Mouse (Mus musculus): Measurements from ENCODE around the gene Frat2. TPM values are rescaled to one million over a fixed set of nuclear protein-coding genes. Genes with fewer than 3 reads are reported as not detected.

The Frat2 gene
- polyA plus RNA-seq, 1 experiment from 2014 or later, result 7.2 TPM

DNA sequence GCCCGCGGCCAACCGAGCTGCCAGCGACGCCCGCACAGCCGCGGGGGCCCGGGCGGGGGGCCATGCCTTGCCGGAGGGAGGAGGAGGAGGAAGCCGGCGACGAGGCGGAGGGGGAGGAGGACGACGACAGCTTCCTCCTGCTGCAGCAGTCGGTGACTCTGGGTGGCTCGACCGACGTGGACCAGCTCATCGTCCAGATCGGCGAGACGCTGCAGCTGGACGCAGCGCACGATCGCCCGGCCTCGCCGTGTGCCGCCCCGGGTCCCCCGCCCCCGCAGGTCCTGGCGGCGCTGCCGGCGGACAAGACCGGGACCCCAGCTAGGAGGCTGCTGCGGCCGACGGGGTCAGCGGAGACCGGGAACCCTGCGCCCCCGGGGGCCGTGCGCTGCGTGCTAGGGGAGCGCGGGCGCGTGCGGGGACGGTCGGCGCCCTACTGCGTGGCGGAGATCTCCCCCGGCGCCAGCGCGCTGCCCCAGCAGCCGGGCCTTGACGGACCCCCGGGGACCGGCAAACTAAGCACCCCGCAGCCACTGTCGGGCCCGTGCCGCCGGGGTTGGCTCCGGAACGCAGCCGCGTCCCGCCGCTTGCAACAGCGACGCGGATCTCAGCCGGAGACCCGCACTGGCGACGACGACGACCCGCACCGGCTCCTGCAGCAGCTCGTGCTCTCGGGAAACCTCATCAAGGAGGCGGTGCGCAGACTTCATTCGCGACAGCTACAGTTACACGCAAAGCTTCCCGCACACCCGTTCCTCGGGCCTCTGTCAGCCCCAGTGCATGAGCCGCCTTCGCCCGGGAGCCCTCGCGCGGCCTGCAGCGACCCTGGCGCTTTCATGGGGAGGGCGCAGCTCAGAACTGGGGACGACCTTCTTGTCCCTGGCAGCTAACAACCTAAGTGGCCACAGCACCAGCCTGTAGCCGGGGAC, 17.6 kb downstream of the Frat2 start:
- peak overlapping the region; percentile 67 for H3K4me3 ChIP-seq (ENCODE audit: low read depth, low read length)
- peak overlapping the region; percentile 73 for H3K9ac ChIP-seq (ENCODE audit: low read length)
- no peaks in the 10 kb centered on the region for H3K36me3 ChIP-seq (ENCODE audit: control insufficient read depth, insufficient read depth, low read length)
- DNase-seq (ENCODE audit: low spot score, missing footprints), result peak; percentile 97
- H3K27ac ChIP-seq (ENCODE audit: low read depth, low read length), result peak overlapping the region; percentile 90
- H3K4me1 ChIP-seq (ENCODE audit: control insufficient read depth, insufficient read depth, low read length), result peaks cover 23% of the 10 kb centered on the region
- WGBS, result under 1% methylated on average over 85 of the region's 112 CpGs
- peaks cover 6% of the 10 kb centered on the region; the same call in 1 of the 2 replicates for H3K27me3 ChIP-seq (ENCODE audit: control insufficient read depth, insufficient read depth, low read length)
- peak overlapping the region; percentile 99 for H3K4me2 ChIP-seq
- peak; percentile 78 for ATAC-seq (ENCODE audit: low FRiP score)
- no peaks in the 10 kb centered on the region for H3K9me3 ChIP-seq (ENCODE audit: control insufficient read depth, low read length)

DNA sequence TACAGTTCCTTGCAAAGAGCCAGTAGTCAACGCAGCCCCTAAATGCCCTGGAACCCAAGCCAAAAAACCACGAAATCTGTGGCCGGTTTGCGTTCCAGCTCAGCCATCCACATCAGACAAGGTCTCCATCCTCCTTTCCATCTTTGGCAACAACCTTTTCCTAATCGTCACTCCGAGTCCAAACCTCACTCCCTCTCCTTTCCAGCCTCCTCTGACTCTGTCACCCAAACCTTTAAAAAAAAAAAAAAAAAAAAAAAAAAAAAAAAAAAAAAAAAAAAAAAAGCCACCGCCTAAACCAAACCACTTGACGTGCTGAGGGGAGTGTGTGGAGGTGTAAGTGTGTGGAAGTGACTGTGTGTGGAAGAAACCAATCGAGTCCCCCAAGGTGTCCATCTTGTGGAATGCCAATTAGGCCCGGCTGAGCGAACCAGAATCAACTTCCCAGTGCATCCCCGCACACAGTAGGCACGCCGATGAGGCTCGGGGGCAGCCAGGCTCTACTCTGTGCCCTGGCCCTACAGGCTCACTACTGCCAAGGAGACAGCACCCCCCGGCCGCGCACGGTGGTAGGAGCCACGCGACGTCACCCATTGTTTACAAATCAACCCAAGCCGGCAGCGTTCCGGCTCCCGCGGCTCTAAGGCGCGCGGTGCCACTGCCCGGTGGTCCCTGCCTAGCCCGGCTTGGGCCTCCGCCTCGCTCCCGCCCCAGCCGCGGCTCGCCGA, 18.4 kb downstream of the Frat2 start, which contains the start of gene Frat1:
Gene Frat1, plus strand, starts transcription at position 590 of the 725 bp plus-strand sequence.
- H3K4me2 ChIP-seq, result peak within 1 kb of the TSS; percentile 99
- WGBS, result under 1% methylated on average over 39 of the region's 39 CpGs
- H3K9ac ChIP-seq (ENCODE audit: low read length), result peak within 1 kb of the TSS; percentile 73
- H3K27ac ChIP-seq (ENCODE audit: low read depth, low read length), result peak within 1 kb of the TSS; percentile 90
- H3K36me3 ChIP-seq (ENCODE audit: control insufficient read depth, insufficient read depth, low read length), result no peaks in the 10 kb centered on the region
- H3K4me1 ChIP-seq (ENCODE audit: control insufficient read depth, insufficient read depth, low read length), result peaks cover 21% of the 10 kb centered on the region
- H3K4me3 ChIP-seq (ENCODE audit: low read depth, low read length), result peak within 1 kb of the TSS; percentile 67
- H3K27me3 ChIP-seq (ENCODE audit: control insufficient read depth, insufficient read depth, low read length), result peaks cover 6% of the 10 kb centered on the region; the same call in 1 of the 2 replicates
- ATAC-seq (ENCODE audit: low FRiP score) (peak; percentile 94), DNase-seq (ENCODE audit: low spot score, missing footprints) (peak; percentile 100)
- no peaks in the 10 kb centered on the region for H3K9me3 ChIP-seq (ENCODE audit: control insufficient read depth, low read length)

DNA sequence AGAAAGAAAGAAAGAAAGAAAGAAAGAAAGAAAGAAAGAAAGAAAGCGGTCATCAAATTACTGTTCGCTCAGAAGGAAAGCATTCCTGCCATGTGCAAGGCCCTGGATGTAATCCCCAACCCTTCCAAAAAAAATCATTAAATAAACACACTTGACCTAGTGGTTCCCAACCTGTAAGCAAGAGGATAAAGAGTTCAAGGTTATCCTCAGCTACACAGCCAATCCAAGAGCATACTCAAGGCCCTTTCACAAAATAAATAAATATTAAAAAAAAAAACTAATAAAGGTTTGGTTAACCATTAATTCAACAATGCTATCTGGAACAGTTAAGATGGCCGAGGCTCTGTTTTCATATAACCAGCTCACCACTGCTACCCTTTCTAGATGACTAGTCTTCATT, 19.0 kb downstream of the Frat2 start:
- WGBS, result 76% methylated on average over 3 of the region's 3 CpGs

DNA sequence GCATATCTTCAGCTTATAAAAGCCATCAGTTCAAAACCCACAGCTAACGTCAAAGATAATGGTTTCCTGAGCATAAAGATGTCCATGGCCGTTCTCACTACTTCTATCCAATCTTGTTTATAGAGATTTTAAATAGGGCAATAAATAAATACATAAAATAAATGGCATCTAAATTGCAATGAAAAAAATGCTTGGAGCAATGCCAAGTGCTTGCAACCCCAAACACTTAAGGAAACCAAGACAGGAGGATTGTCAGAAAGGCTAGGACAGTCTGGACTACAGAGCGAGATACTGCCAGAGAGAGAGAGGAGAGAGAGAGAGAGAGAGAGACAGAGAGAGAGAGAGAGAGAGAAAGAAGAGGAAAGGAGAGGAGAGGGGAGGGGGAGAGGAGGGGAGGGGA, 21.4 kb downstream of the Frat2 start:
- H3K27ac ChIP-seq (ENCODE audit: low read depth, low read length), result no peak overlapping the region
- peaks cover under 1% of the 10 kb centered on the region; the same call in 1 of the 2 replicates for H3K27me3 ChIP-seq (ENCODE audit: control insufficient read depth, insufficient read depth, low read length)
- ATAC-seq (ENCODE audit: low FRiP score), result no peak
- H3K4me3 ChIP-seq (ENCODE audit: low read depth, low read length), result no peak overlapping the region
- H3K9me3 ChIP-seq (ENCODE audit: control insufficient read depth, low read length), result no peaks in the 10 kb centered on the region
- no peak overlapping the region for H3K4me2 ChIP-seq
- peak; percentile 6 for DNase-seq (ENCODE audit: low spot score, missing footprints)
- no peak overlapping the region for H3K9ac ChIP-seq (ENCODE audit: low read length)
- H3K36me3 ChIP-seq (ENCODE audit: control insufficient read depth, insufficient read depth, low read length), result no peaks in the 10 kb centered on the region
- peaks cover 14% of the 10 kb centered on the region for H3K4me1 ChIP-seq (ENCODE audit: control insufficient read depth, insufficient read depth, low read length)
- WGBS, result 86% methylated on average over 3 of the region's 3 CpGs

More for the DNA sequence above, 19.0 kb downstream of the Frat2 start:
- ATAC-seq (ENCODE audit: low FRiP score) (no peak), DNase-seq (ENCODE audit: low spot score, missing footprints) (peak; percentile 77)
- Histone ChIP-seq H3K4me2 (peak overlapping the region; percentile 99), H3K4me1 (ENCODE audit: control insufficient read depth, insufficient read depth, low read length) (peaks cover 21% of the 10 kb centered on the region), H3K36me3 (ENCODE audit: control insufficient read depth, insufficient read depth, low read length) (no peaks in the 10 kb centered on the region), H3K9ac (ENCODE audit: low read length) (peak overlapping the region; percentile 45; the same call in 1 of the 2 replicates), H3K27me3 (ENCODE audit: control insufficient read depth, insufficient read depth, low read length) (peaks cover 6% of the 10 kb centered on the region; the same call in 1 of the 2 replicates), H3K9me3 (ENCODE audit: control insufficient read depth, low read length) (no peaks in the 10 kb centered on the region), H3K4me3 (ENCODE audit: low read depth, low read length) (peak overlapping the region; percentile 67), H3K27ac (ENCODE audit: low read depth, low read length) (peak overlapping the region; percentile 48)

DNA sequence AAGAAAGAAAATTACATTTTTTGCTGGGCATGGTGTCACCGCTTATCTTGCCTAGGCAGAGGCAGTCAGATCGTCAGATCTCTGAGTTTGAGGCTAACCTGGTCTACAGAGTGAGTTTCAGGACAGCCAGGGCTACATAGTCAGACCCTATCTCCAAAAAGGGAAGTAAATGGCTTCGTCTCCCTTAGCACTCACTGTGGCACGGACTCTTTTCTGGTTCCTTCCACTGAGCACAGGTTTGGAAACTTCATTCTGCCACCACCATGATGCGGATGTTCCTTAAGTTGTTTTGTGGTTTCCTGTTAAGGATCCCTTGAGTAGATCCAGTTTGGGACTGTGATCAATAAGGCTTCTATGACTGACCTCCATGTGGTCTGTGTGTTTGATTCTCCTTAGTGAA, 23.0 kb downstream of the Frat2 start:
- H3K4me1 ChIP-seq (ENCODE audit: control insufficient read depth, insufficient read depth, low read length), result peaks cover 2% of the 10 kb centered on the region; the same call in 1 of the 2 replicates
- H3K27ac ChIP-seq (ENCODE audit: low read depth, low read length), result no peak overlapping the region
- H3K36me3 ChIP-seq (ENCODE audit: control insufficient read depth, insufficient read depth, low read length), result no peaks in the 10 kb centered on the region
- ATAC-seq (ENCODE audit: low FRiP score), result no peak
- peak; percentile 17 for DNase-seq (ENCODE audit: low spot score, missing footprints)
- no peak overlapping the region for H3K4me2 ChIP-seq
- 84% methylated on average over 5 of the region's 5 CpGs for WGBS
- H3K9ac ChIP-seq (ENCODE audit: low read length), result no peak overlapping the region
- no peaks in the 10 kb centered on the region for H3K9me3 ChIP-seq (ENCODE audit: control insufficient read depth, low read length)
- H3K4me3 ChIP-seq (ENCODE audit: low read depth, low read length), result no peak overlapping the region
- H3K27me3 ChIP-seq (ENCODE audit: control insufficient read depth, insufficient read depth, low read length), result no peaks in the 10 kb centered on the region

DNA sequence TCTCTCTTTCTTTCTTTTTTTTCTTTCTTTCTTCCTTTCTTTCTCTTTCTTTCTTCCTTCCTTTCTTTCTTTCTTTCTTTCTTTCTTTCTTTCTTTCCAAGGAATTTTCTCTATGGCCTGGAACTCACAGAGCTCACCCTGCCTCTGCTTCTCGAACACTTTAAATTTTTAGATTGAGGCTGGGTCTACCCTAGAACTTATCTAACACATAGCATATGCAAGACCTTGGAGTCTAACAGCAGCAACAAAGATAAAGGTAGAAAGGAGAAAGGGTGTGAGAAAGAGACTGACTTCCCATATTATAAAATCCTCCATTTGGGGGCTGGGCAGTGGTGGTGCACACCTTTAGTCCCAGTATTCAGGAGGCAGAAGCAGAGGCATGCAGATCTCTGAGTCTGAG, 25.3 kb downstream of the Frat2 start:
- Histone ChIP-seq H3K4me1 (ENCODE audit: control insufficient read depth, insufficient read depth, low read length) (no peaks in the 10 kb centered on the region), H3K4me3 (ENCODE audit: low read depth, low read length) (no peak overlapping the region), H3K27me3 (ENCODE audit: control insufficient read depth, insufficient read depth, low read length) (no peaks in the 10 kb centered on the region), H3K27ac (ENCODE audit: low read depth, low read length) (no peak overlapping the region), H3K4me2 (no peak overlapping the region), H3K36me3 (ENCODE audit: control insufficient read depth, insufficient read depth, low read length) (no peaks in the 10 kb centered on the region), H3K9ac (ENCODE audit: low read length) (no peak overlapping the region), H3K9me3 (ENCODE audit: control insufficient read depth, low read length) (no peaks in the 10 kb centered on the region)
- no peak for ATAC-seq (ENCODE audit: low FRiP score)
- DNase-seq (ENCODE audit: low spot score, missing footprints), result peak; percentile 4
- 79% methylated on average over 1 of the region's 1 CpGs for WGBS

DNA sequence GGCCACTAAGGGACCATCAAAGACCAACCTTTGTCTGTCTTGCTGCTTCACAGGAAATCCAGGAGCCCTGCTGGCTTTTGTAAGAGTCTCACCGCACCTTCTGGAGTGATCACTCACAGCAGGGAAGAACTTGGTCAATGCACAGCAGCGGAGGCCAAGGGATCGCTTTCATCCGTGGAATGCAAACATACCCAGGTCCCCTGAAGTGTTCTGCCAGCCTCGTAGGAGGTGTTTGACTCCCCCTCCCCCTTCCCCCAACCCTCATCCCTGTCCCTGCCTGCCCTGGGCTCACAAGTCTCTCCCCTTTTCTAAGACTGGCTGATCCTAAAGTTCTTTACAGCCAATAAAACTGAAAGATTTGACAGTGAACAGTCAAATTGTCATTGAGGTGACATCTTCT, 26.5 kb downstream of the Frat2 start:
- no peak overlapping the region for H3K27ac ChIP-seq (ENCODE audit: low read depth, low read length)

DNA sequence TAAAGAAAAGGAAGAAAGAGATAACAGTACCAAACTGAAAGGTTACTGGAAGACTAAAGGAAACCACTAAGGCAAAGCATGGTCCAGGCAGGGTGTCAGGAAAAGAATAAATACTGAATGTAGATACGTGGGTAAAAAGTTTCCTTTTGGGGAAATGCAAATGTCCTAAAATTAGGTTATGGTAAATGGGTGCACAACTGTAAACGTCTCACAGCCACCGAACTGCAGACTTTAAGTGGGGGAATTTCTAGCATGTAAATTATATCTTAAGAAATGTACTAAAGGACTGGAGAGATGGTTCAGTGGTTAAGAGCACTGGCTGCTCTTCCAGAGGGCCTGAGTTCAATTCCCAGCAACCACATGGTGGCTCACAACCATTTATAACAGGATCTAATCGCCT, 29.2 kb downstream of the Frat2 start:
- Histone ChIP-seq H3K36me3 (ENCODE audit: control insufficient read depth, insufficient read depth, low read length) (no peaks in the 10 kb centered on the region), H3K4me1 (ENCODE audit: control insufficient read depth, insufficient read depth, low read length) (no peaks in the 10 kb centered on the region), H3K4me3 (ENCODE audit: low read depth, low read length) (no peak overlapping the region), H3K9me3 (ENCODE audit: control insufficient read depth, low read length) (no peaks in the 10 kb centered on the region), H3K27ac (ENCODE audit: low read depth, low read length) (no peak overlapping the region), H3K9ac (ENCODE audit: low read length) (no peak overlapping the region), H3K4me2 (no peak overlapping the region), H3K27me3 (ENCODE audit: control insufficient read depth, insufficient read depth, low read length) (no peaks in the 10 kb centered on the region)
- ATAC-seq (ENCODE audit: low FRiP score) (no peak), DNase-seq (ENCODE audit: low spot score, missing footprints) (no peak)
- 86% methylated on average over 4 of the region's 4 CpGs for WGBS

More for the DNA sequence above, 26.5 kb downstream of the Frat2 start:
- Histone ChIP-seq H3K4me1 (ENCODE audit: control insufficient read depth, insufficient read depth, low read length) (no peaks in the 10 kb centered on the region), H3K9me3 (ENCODE audit: control insufficient read depth, low read length) (no peaks in the 10 kb centered on the region), H3K36me3 (ENCODE audit: control insufficient read depth, insufficient read depth, low read length) (no peaks in the 10 kb centered on the region), H3K4me2 (no peak overlapping the region), H3K27me3 (ENCODE audit: control insufficient read depth, insufficient read depth, low read length) (no peaks in the 10 kb centered on the region), H3K4me3 (ENCODE audit: low read depth, low read length) (no peak overlapping the region), H3K9ac (ENCODE audit: low read length) (no peak overlapping the region)
- 6% methylated on average over 5 of the region's 5 CpGs for WGBS
- peak; percentile 67 for DNase-seq (ENCODE audit: low spot score, missing footprints)
- ATAC-seq (ENCODE audit: low FRiP score), result no peak

DNA sequence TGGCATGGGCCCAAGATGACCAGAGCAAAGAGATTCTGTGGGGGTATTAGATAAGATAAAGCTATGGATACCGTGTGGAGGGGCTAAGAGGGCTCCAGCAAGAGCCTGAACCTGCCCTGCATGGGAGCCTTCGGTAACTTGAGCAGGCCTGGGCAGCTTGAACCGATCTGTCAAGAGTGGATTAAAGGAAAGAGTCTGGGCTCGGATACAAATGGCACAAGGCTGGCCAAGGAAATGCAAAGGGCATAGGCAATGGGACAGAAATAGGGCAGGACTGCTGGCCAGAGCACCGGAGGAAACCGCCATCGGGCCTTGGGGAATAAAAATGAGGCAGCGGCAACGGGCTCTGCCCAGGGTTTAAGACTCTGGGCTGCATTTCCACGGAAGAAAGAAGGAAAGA, 30.6 kb downstream of the Frat2 start:
- H3K27ac ChIP-seq (ENCODE audit: low read depth, low read length), result no peak overlapping the region
- no peak overlapping the region for H3K9ac ChIP-seq (ENCODE audit: low read length)
- no peak overlapping the region for H3K4me2 ChIP-seq
- H3K27me3 ChIP-seq (ENCODE audit: control insufficient read depth, insufficient read depth, low read length), result no peaks in the 10 kb centered on the region
- no peaks in the 10 kb centered on the region for H3K9me3 ChIP-seq (ENCODE audit: control insufficient read depth, low read length)
- DNase-seq (ENCODE audit: low spot score, missing footprints) (peak; percentile 75), ATAC-seq (ENCODE audit: low FRiP score) (no peak)
- WGBS, result 60% methylated on average over 10 of the region's 10 CpGs
- H3K4me3 ChIP-seq (ENCODE audit: low read depth, low read length), result no peak overlapping the region
- H3K36me3 ChIP-seq (ENCODE audit: control insufficient read depth, insufficient read depth, low read length), result no peaks in the 10 kb centered on the region
- no peaks in the 10 kb centered on the region for H3K4me1 ChIP-seq (ENCODE audit: control insufficient read depth, insufficient read depth, low read length)
